Mouse (Mus musculus) kidney, adult 2 months (tissue): ENCODE results near the gene Dnah2. TPM values are rescaled to one million over a fixed set of nuclear protein-coding genes. Genes with fewer than 3 reads are reported as not detected.

Experiments used
- DNase-seq: peaks from one replicate; pipeline ENCODE4 v3.0.0; 2021
- H3K27ac ChIP-seq: fragments of 200-500 bp; 2 replicates; pipeline ENCODE4 v1.5.1; 2012; ENCODE audit warnings: low read depth, low read length, control low read depth, inconsistent platforms; ENCODE audit not compliant: insufficient read depth
- H3K27me3 ChIP-seq: fragments of 200-500 bp; replicated peaks from 2 replicates; pipeline ENCODE4 v1.6.1; 2012; ENCODE audit warnings: mild to moderate bottlenecking, moderate library complexity, low read length, inconsistent platforms; ENCODE audit not compliant: control insufficient read depth, insufficient read depth
- H3K36me3 ChIP-seq: fragments of 200-500 bp; 2 replicates; pipeline ENCODE4 v1.6.1; 2012; ENCODE audit warnings: mild to moderate bottlenecking, moderate library complexity, low read length, inconsistent platforms; ENCODE audit not compliant: control insufficient read depth, insufficient read depth
- H3K4me1 ChIP-seq: fragments of 200-500 bp; 2 replicates; pipeline ENCODE4 v1.6.1; 2011; ENCODE audit warnings: low read length; ENCODE audit not compliant: control insufficient read depth, insufficient read depth
- H3K4me3 ChIP-seq: fragments of 200-500 bp; 2 replicates; pipeline ENCODE4 v1.5.1; 2011; ENCODE audit warnings: mild to moderate bottlenecking, low read depth, low read length, control low read depth; ENCODE audit not compliant: insufficient read depth
- CTCF ChIP-seq: fragments of 200-500 bp; conservative IDR thresholded peaks from 2 replicates; pipeline ENCODE4 v1.5.1; 2011; ENCODE audit warnings: low read depth, mild to moderate bottlenecking, control low read depth, low read length, moderate library complexity, mixed read lengths; ENCODE audit not compliant: insufficient read depth, insufficient read length
- POLR2A ChIP-seq: fragments of 200-500 bp; IDR thresholded peaks from one replicate; pipeline ENCODE4 v1.6.1; 2011; ENCODE audit warnings: low read depth, low read length, control low read depth
- WGBS: fragments of 180-500 bp; shearing (Covaris S2); methylation state at CpG from one replicate; pipeline ENCODE4 v1.1.7; 2018; 5-methylcytosine and 5-hydroxymethylcytosine counted together
- polyA plus RNA-seq: library from polyadenylated mRNA; depleted of rRNA; stranded (reverse); fragments of >200 nt; gene quantifications from 2 replicates; pipeline ENCODE4 v1.2.3, GENCODE M21; 2012; rRNA removed

The Dnah2 gene
- 0.50 and 0.73 TPM in 2 replicates for polyA plus RNA-seq

DNA sequence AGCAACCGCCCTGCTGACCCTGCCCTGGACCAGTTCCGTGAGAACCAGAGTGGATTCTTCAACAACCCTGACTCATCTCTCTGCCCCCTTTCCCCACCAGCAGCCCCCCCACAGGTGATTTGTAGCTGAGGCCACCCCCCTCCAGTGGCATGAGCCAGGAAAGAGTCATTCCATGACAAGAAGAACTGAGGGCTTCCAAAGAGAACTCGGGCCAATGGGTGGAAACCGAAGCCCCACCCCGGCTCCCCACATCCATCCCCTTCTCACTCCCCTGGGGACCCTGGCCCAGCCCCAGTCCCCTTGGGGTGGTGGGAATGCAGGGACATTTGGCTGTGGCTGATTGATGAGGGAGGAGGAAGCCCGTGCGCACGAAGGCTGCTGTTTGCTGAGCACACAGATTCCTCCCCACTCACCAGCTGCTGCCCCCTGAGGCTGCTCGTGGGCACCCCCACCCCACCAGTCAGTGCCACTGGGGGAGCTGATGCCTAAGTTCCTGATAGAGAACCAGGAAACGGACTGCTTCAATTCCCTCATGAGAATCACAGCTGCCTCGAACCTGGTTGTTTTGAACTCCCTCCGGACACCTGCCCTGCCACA is at the start of gene Dnah2:
TSS of gene Dnah2 (minus strand) at position 51 of the 597 bp plus-strand sequence.
- no peak within 1 kb of the TSS for H3K27ac ChIP-seq
- peaks cover 7% of the 10 kb centered on the region; the same call in 1 of the 2 replicates for H3K4me1 ChIP-seq
- H3K36me3 ChIP-seq, result no peaks in the 10 kb centered on the region
- DNase-seq, result no peak
- no peak for TF ChIP-seq CTCF
- no peak for TF ChIP-seq POLR2A
- H3K4me3 ChIP-seq, result no peak within 1 kb of the TSS
- 62% methylated on average over 12 of the region's 12 CpGs for WGBS
- H3K27me3 ChIP-seq, result no peaks in the 10 kb centered on the region

DNA sequence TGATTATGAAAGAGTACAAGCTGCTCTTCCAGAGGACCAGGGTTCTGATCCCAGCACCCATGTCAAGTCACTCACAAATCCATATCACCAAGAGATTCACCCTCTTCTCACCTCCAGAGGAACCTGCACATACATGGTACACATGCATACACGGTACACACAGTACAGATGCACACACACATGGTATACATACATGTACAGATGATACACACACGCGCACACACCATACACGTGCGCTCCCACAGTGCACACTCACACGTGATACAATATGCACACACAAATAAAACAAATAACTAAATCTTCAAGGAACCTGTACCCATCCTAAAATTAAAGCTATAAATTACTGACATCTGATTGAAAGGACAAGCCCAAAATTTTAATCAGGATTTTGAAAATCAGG is 45.9 kb upstream of the Dnah2 start:
- H3K4me3 ChIP-seq, result no peak overlapping the region
- 94% methylated on average over 6 of the region's 6 CpGs for WGBS
- TF ChIP-seq POLR2A, result no peak
- no peak for TF ChIP-seq CTCF
- no peaks in the 10 kb centered on the region for H3K27me3 ChIP-seq
- no peak overlapping the region for H3K27ac ChIP-seq
- H3K36me3 ChIP-seq, result 0 out of 2 replicates have a peak, but pooled peaks cover 2% of the 10 kb centered on the region
- no peaks in the 10 kb centered on the region; the same call in 1 of the 2 replicates for H3K4me1 ChIP-seq
- DNase-seq, result no peak

DNA sequence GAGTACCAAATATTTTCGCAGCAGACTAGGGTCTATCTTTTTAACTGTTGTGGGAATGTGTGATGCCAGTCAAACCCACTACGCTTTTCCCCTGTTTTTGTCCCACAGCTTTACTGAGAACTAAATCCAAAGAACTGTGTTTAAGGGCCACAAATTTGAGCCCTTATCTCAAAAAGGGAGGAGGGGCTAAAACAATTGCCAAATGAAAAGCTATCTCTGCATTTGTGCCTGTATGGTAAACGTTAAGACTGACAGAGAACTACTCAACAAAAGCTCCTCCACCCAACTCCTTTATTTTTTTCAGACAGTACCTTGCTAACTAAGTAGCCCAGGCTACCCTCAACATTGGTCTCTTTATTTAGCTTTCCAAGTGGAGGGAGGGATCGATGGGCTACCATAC is 43.9 kb upstream of the Dnah2 start:
- Histone ChIP-seq H3K4me3 (no peak overlapping the region), H3K36me3 (0 out of 2 replicates have a peak, but pooled peaks cover 2% of the 10 kb centered on the region), H3K4me1 (no peaks in the 10 kb centered on the region), H3K27ac (no peak overlapping the region), H3K27me3 (no peaks in the 10 kb centered on the region)
- TF ChIP-seq CTCF (no peak), POLR2A (no peak)
- WGBS, result 85% methylated on average over 4 of the region's 4 CpGs
- no peak for DNase-seq

DNA sequence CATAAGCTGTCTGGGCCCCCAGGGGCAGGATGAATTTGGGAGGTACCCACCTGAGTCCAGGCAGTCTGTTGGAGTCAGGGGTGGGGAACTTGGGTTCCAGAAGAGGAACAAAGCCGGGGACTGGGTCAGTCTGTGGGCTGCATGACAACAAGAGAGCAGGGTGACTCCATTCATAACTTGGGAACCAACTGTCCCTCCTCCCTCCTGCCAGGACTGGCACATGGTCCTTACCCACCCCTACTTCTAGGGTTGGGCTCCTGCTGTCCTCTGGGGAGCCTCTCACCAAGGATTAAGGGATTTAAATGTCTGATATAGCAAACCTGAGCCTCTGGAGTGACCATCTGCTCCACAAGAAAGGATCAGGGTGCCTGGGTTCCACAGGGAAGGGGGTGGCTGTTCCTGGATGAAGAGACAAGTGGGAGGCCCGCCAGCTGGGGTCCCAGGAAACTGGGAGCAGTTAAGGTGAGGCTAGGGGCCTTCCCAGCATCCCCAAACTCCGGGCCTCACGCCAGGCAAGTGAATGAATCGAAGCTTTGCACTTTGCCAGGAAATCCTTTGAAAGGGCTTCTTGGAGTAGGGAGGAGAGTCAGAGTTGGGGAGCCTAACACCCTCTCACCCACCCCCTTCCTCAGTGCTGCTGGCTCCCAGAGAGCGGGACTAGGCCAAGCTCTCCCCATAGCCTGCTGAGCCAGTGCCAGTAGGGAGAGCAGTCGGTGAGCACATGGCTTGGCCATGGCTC is 43.2 kb upstream of the Dnah2 start:
- TF ChIP-seq CTCF (no peak), POLR2A (no peak)
- DNase-seq, result no peak
- Histone ChIP-seq H3K27me3 (no peaks in the 10 kb centered on the region), H3K4me3 (no peak overlapping the region), H3K27ac (no peak overlapping the region), H3K36me3 (0 out of 2 replicates have a peak, but pooled peaks cover 2% of the 10 kb centered on the region), H3K4me1 (no peaks in the 10 kb centered on the region)
- 77% methylated on average over 7 of the region's 7 CpGs for WGBS

DNA sequence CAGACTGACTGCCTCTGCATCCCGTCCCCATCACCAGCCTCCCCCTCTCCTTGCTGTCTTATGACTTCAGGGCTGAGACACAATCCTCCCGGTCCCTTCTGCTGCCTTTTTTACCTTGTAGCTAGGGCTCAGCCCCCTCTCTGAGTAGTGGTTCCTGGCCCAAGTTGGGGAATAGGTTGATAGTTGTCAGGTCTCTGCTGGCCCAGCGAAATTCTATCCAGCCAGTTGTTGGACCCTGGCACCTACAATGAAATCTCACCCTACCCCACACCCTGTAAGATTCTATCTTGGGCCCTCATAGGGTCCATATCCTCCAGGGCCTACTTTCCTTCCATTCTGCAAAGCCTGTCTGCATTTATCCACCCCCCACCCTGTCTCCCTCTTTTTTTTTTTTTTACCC is 42.5 kb upstream of the Dnah2 start:
- 0 out of 2 replicates have a peak, but pooled peaks cover 2% of the 10 kb centered on the region for H3K36me3 ChIP-seq
- H3K4me1 ChIP-seq, result no peaks in the 10 kb centered on the region
- 93% methylated on average over 3 of the region's 3 CpGs for WGBS
- no peaks in the 10 kb centered on the region for H3K27me3 ChIP-seq
- no peak overlapping the region for H3K27ac ChIP-seq
- TF ChIP-seq POLR2A (no peak), CTCF (no peak)
- DNase-seq, result no peak
- H3K4me3 ChIP-seq, result no peak overlapping the region

DNA sequence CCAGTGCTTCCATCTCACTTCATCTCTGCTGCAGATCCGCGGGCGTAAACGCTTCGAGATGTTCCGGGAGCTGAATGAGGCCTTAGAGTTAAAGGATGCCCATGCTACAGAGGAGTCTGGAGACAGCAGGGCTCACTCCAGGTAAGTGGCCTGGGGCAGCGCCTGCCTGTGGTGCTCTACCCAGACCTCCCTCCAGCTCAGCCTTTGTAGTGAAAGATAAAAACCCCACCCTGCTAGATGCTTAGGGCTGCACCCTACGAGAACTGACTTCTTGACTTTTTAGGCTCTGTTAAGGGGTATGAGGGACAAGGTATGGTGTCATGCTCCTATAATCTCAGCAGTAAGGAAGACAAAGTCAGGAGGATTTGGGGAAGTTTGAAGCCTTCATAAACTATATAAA is 41.7 kb upstream of the Dnah2 start:
- 93% methylated on average over 8 of the region's 8 CpGs for WGBS
- TF ChIP-seq CTCF (no peak), POLR2A (no peak)
- H3K36me3 ChIP-seq, result 0 out of 2 replicates have a peak, but pooled peaks cover 2% of the 10 kb centered on the region
- no peak overlapping the region for H3K4me3 ChIP-seq
- H3K4me1 ChIP-seq, result no peaks in the 10 kb centered on the region
- no peak for DNase-seq
- H3K27me3 ChIP-seq, result no peaks in the 10 kb centered on the region
- H3K27ac ChIP-seq, result no peak overlapping the region

DNA sequence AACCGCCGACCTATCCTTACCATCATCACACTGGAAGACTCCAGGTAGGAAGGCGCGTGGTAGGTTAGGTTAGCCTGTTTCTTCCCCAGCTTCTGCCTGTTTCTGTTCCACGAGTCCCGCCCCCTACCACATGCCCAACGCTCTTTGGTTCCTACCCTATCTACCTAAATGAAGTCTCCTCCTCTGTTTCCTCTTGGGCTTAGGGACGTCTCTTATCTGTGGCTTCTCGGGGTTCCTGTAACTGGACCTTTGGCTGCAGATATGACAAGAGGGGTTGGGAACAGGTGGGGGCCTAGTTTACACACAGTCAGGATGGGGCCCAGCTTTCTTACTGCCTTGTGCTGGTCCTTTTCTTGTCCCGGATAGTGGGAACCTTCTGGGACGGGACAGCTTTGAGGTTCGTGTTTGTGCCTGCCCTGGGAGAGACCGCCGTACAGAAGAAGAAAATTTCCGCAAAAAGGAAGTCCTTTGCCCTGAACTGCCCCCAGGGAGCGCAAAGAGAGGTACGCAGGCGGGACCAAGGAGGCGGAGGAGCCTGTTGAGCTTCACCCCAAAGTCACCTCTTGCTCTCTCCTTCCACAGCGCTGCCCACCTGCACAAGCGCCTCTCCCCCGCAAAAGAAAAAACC is 40.4 kb upstream of the Dnah2 start:
- WGBS, result 90% methylated on average over 22 of the region's 22 CpGs
- Histone ChIP-seq H3K36me3 (0 out of 2 replicates have a peak, but pooled peaks cover 2% of the 10 kb centered on the region), H3K4me1 (no peaks in the 10 kb centered on the region), H3K27ac (no peak overlapping the region), H3K4me3 (no peak overlapping the region), H3K27me3 (no peaks in the 10 kb centered on the region)
- no peak for DNase-seq
- TF ChIP-seq POLR2A, result no peak
- no peak for TF ChIP-seq CTCF
